Mouse (Mus musculus) olfactory bulb, adult 2 months (tissue): ENCODE measurements around the gene Pgpep1l. TPM values are rescaled to one million over a fixed set of nuclear protein-coding genes. Genes with fewer than 3 reads are reported as not detected.

Experiments
- H3K27ac ChIP-seq: fragments of 200-500 bp; 2 replicates; pipeline ENCODE4 v1.5.1; 2012; ENCODE audit warnings: low read depth, low read length; ENCODE audit not compliant: insufficient read depth
- H3K4me1 ChIP-seq: fragments of 200-500 bp; 2 replicates; pipeline ENCODE4 v1.6.1; 2012; ENCODE audit warnings: low read length; ENCODE audit not compliant: control insufficient read depth, insufficient read depth
- H3K4me3 ChIP-seq: fragments of 200-500 bp; 2 replicates; pipeline ENCODE4 v1.5.1; 2012; ENCODE audit warnings: mild to moderate bottlenecking, low read depth, low read length, moderate library complexity; ENCODE audit not compliant: insufficient read depth
- CTCF ChIP-seq: fragments of 200-500 bp; IDR thresholded peaks from 2 replicates; pipeline ENCODE4 v1.5.1; 2012; ENCODE audit warnings: low read depth, mild to moderate bottlenecking, low read length, moderate library complexity; ENCODE audit not compliant: insufficient read depth
- POLR2A ChIP-seq: fragments of 200-500 bp; IDR thresholded peaks from 2 replicates; pipeline ENCODE4 v1.6.1; 2012; ENCODE audit warnings: mild to moderate bottlenecking, low read depth, low read length, moderate library complexity; ENCODE audit not compliant: insufficient read depth
- WGBS: fragments of 180-500 bp; shearing (Covaris S2); methylation state at CpG from one replicate; pipeline ENCODE4 v1.1.7; 2018; 5-methylcytosine and 5-hydroxymethylcytosine counted together
- polyA plus RNA-seq: library from polyadenylated mRNA; stranded (reverse); fragments of >200 nt; gene quantifications from 2 replicates; pipeline ENCODE4 v1.2.4, GENCODE M21; 2012; ENCODE audit warnings: low replicate concordance; ENCODE audit not compliant: missing spikeins, insufficient read depth, insufficient read length

Gene Pgpep1l
- polyA plus RNA-seq, 1 experiment: not detected

DNA sequence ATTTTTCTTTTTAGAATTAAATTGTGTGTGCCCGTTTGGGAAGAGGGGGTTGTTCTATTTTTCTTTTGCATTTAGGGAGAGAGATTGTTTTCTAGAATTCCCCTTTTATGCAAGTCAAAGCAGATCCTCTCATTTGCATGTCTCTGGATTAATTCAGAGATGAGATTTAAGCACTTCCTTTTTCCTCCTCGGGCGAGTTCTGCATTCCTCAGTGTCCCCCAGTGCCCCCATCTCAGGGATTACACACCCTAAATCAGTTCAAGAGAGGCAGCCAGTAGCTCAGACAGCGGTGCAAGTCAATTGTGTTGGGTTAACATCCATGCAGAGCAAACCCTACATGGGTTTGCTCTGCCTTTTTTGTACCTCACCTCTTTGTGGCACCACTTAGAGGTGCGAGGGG is 50.2 kb downstream of the Pgpep1l start:
- no peak overlapping the region for H3K4me3 ChIP-seq
- WGBS: 83% methylated on average over 5 of the region's 5 CpGs
- no peaks in the 10 kb centered on the region for H3K4me1 ChIP-seq
- no peak overlapping the region for H3K27ac ChIP-seq
- TF ChIP-seq POLR2A (no peak), CTCF (no peak)

GRCm38 (mm10) chr7:68211883-68212282 is 52.1 kb downstream of the Pgpep1l start:
- no peak overlapping the region for H3K4me3 ChIP-seq
- no peaks in the 10 kb centered on the region for H3K4me1 ChIP-seq
- 90% methylated on average over 7 of the region's 7 CpGs for WGBS
- TF ChIP-seq CTCF (no peak), POLR2A (no peak)
- no peak overlapping the region for H3K27ac ChIP-seq

- TF ChIP-seq POLR2A (no peak), CTCF (no peak)
- Histone ChIP-seq H3K4me1 (no peaks in the 10 kb centered on the region), H3K4me3 (no peak overlapping the region), H3K27ac (no peak overlapping the region)
- 49% methylated on average over 4 of the region's 4 CpGs for WGBS
Measured at GRCm38 (mm10) chr7:68210417-68210816, 53.6 kb downstream of the Pgpep1l start.

DNA sequence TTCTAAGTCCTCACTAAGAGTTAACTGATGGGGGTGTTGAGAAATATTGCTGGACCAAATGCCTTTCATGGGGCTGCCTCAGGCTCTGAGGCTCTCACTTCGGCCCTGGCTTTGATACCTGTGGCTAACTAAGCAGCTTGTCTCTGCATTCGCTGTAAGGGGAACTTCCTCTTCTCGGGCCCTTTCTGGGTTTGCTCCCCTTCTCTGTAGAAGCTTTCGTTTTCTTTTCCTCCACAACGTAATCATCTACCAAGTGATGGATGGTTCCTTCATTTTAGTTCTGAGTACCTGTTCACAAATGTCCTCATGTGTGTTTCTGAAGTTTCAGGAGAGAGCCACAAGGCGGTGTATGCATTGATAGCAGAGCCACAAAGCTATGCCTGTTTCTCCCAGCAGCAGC is 55.0 kb downstream of the Pgpep1l start:
- no peak overlapping the region for H3K27ac ChIP-seq
- H3K4me3 ChIP-seq: no peak overlapping the region
- 93% methylated on average over 6 of the region's 6 CpGs for WGBS
- TF ChIP-seq CTCF (no peak), POLR2A (no peak)
- H3K4me1 ChIP-seq: no peaks in the 10 kb centered on the region

DNA sequence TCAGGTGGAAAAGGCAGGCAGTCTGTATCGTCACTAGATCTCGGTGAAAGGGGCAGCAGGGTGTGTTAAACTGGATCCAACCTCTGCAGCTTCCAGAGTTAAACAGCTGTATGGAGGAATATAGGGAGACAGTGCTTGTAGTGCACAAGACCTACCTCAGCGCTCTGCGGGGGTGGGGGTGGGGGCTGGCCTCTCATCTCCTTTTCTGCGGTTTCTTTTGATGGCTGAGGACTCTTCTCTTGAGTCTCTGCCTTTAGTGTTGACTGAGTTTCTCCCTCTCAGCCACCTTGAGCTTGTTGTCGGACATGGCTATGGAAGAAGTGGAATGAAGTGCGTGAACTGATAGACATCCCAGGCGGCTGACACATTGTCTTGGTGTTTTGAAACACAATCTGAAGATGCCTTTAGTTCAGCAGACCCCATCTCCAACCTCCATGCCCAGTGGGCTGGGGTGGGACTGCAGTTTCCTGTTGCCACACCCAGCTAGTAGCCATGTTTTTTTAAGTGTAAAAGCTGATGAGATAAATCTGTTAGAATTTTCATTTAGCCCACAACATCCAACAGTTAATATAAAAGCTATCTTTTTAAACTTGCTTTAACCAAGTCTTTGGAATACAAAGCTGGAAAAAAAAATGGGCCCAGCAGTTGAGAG is 58.1 kb downstream of the Pgpep1l start:
- Histone ChIP-seq H3K4me1 (no peaks in the 10 kb centered on the region), H3K4me3 (no peak overlapping the region), H3K27ac (no peak overlapping the region)
- TF ChIP-seq CTCF (no peak), POLR2A (no peak)
- 95% methylated on average over 8 of the region's 8 CpGs for WGBS

GRCm38 (mm10) chr7:68199609-68200008 is 64.4 kb downstream of the Pgpep1l start:
- no peak overlapping the region for H3K4me3 ChIP-seq
- TF ChIP-seq CTCF: no peak
- TF ChIP-seq POLR2A: no peak
- H3K4me1 ChIP-seq: no peaks in the 10 kb centered on the region
- no peak overlapping the region for H3K27ac ChIP-seq
- 97% methylated on average over 7 of the region's 7 CpGs for WGBS

GRCm38 (mm10) chr7:68193958-68194695 is 69.9 kb downstream of the Pgpep1l start:
- Histone ChIP-seq H3K4me1 (no peaks in the 10 kb centered on the region), H3K4me3 (no peak overlapping the region), H3K27ac (no peak overlapping the region)
- WGBS: 87% methylated on average over 15 of the region's 15 CpGs
- TF ChIP-seq POLR2A (no peak), CTCF (no peak)

DNA sequence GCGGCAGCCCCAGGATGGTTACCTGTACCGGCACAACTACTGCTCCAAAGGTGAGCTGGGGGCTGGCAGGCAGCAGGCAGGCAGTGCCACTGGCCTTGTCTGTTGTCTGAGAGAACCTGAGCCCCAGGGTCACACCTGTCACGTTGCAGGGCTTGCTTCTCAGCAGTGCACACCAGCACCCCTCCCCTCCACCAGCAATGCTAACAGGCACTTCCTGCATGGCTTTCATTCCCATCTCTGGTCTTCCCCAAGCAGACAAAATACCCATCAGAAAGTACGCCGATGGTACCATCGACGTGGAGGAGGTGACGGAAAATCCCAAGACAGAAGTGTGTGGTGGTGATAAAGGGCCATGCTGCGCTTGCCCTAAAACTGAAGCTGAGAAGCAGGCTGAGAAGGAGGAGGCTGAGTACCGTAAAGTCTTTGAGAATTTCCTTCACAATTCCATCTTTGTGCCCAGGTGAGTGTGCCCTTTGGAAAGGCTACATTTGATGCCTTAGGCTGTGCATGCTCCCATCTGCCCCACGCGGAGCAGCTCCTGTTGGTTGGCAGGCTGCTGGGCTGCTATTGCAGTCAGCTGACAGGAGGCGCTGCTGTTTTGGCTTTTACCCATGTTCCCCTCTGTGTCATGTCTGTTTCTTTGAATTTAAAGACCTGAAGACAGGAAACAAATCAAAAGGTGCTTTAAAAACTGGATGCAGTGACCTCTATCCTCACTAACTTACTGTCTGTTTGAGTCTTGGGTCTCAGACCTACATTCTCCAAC is 74.2 kb downstream of the Pgpep1l start:
- WGBS: 93% methylated on average over 13 of the region's 13 CpGs
- TF ChIP-seq CTCF: no peak
- Histone ChIP-seq H3K4me1 (no peaks in the 10 kb centered on the region), H3K27ac (no peak overlapping the region), H3K4me3 (no peak overlapping the region)

DNA sequence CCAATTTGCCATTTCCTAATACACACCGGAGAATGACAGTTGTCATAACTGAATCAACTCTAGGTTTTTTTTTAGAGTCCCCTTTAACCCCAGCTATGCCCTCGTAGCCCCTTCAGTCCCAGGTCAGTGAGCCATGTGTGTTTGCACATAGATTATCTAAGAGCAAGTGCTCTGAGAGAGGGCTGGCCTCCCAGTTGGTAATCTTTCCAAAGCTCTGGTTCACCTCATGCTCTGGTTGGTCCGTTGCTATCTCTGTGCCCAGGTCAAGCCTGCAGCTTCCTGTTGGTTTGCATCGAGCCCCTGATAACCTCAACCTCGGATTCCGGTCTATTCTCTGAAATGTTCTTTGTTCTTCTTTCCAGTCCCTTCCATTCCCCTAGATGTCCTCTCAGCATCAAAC is 74.8 kb downstream of the Pgpep1l start:
- TF ChIP-seq POLR2A (no peak), CTCF (no peak)
- H3K4me3 ChIP-seq: no peak overlapping the region
- 90% methylated on average over 6 of the region's 6 CpGs for WGBS
- H3K4me1 ChIP-seq: no peaks in the 10 kb centered on the region
- no peak overlapping the region for H3K27ac ChIP-seq

Other genes with a start within 250 kb of the Pgpep1l start
- gene Fam169b, start 9.6 kb upstream of the Pgpep1l start, polyA plus RNA-seq: 149 TPM in 1 of 2 replicates, not detected in the other